Mouse (Mus musculus) limb, embryonic 10.5 days (tissue): ENCODE results near the gene Smco1. TPM values are rescaled to one million over a fixed set of nuclear protein-coding genes. Genes with fewer than 3 reads are reported as not detected.
A peak's percentile ranks its signal among the peaks of the same experiment; 100 is the strongest.

ENCODE experiments used
- microRNA counts: library from miRNA; unstranded; fragments of <30 nt; microRNA quantifications from one replicate; lab custom pipeline; 2017
- microRNA-seq: library from miRNA; unstranded; fragments of <30 nt; microRNA quantifications from one replicate; pipeline ENCODE4, GENCODE M21; 2017
- polyA plus RNA-seq: library from polyadenylated mRNA; unstranded; fragments of >200 nt; fragmentation: Nextera tagmentation; extraction: Ambion mirVana; gene quantifications from 2 replicates; pipeline ENCODE4 v1.2.1, GENCODE M21; 2016

The Smco1 gene
- polyA plus RNA-seq, 1 experiment from 2014 or later: not detected

MicroRNA genes within 50 kb of the gene (microRNA counts, 519-probe panel; counts per million panel counts)
- 684 counts per million, percentile 72 among the panel's probes with 10 or more counts for microRNA mmu-miR-1946a (lab: Ali Mortazavi, UCI)

Small RNA genes within 50 kb of the gene (microRNA-seq; reads per million reads assigned to microRNA genes)
- not detected for gene Mir1946a

Other genes starting within 250 kb of the Smco1 start
- gene Pak2, start 192.1 kb upstream of the Smco1 start, polyA plus RNA-seq: 35.8 and 38.1 TPM in 2 replicates
- gene Pigx, start 171.7 kb upstream of the Smco1 start, polyA plus RNA-seq: 147 and 150 TPM in 2 replicates
- gene Cep19, start 171.7 kb upstream of the Smco1 start, polyA plus RNA-seq: 36.6 and 39.5 TPM in 2 replicates
- 7.5 and 9.7 TPM in 2 replicates for gene Nrros, start 105.9 kb upstream of the Smco1 start, polyA plus RNA-seq
- gene Bex6, start 91.6 kb upstream of the Smco1 start, polyA plus RNA-seq: 0.25 and 0.26 TPM in 2 replicates
- gene Fbxo45, start 24.3 kb upstream of the Smco1 start, polyA plus RNA-seq: 15.6 and 17.1 TPM in 2 replicates
- gene Wdr53, start 24.2 kb upstream of the Smco1 start, polyA plus RNA-seq: 19.0 and 20.8 TPM in 2 replicates
- gene Rnf168, start 6.0 kb downstream of the Smco1 start, polyA plus RNA-seq: 30.5 and 34.7 TPM in 2 replicates
- 26.4 and 26.8 TPM in 2 replicates for gene Ubxn7, start 60.8 kb downstream of the Smco1 start, polyA plus RNA-seq
- not detected in 2 replicates for gene Tm4sf19, start 129.0 kb downstream of the Smco1 start, polyA plus RNA-seq
- gene Tctex1d2, start 148.2 kb downstream of the Smco1 start, polyA plus RNA-seq: 31.4 and 33.2 TPM in 2 replicates
- 38.6 and 41.4 TPM in 2 replicates for gene Pcyt1a, start 159.5 kb downstream of the Smco1 start, polyA plus RNA-seq
- 0.46 and 0.50 TPM in 2 replicates for gene Slc51a, start 216.4 kb downstream of the Smco1 start, polyA plus RNA-seq
- gene Zdhhc19, start 224.8 kb downstream of the Smco1 start, polyA plus RNA-seq: not detected in 2 replicates